Mouse (Mus musculus): ENCODE data around the gene Mapk12. TPM values are rescaled to one million over a fixed set of nuclear protein-coding genes. Genes with fewer than 3 reads are reported as not detected.

Gene Mapk12
- total and polyA plus RNA-seq, 3 experiments: 0.18 TPM; not detected in 2

DNA sequence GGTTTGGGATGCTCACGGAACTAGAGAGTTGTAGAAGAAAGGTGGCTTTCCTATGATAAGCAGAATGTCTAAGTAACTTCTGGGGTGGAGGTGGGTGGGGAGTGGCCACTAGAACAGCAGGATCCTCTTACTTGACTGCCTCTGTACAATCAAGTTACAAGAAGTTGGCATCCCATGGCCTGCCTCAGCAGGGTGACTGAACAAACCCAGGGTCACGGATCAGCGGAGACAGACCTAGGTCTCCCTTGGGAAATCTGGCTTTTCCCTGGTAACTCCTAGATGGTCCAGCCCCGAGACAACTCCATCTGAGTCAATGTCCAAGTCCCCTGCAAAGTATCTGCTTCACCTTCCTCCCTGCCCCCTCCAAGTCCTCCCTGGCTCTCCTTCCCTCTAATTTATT lies 7.4 kb upstream of the Mapk12 start:
- Histone ChIP-seq H3K4me3 (ENCODE audit: control insufficient read depth in 1 of 2, insufficient read depth in 1 of 2, low read depth in 2 of 2, low read length in 2 of 2) (no peak overlapping the region), H3K9me3 (replicated peaks; ENCODE audit: insufficient read depth, low read length) (no peaks in the 10 kb centered on the region), H3K36me3 (ENCODE audit: control insufficient read depth in 1 of 2, insufficient read depth in 2 of 2, low read length in 2 of 2) (no peaks in the 10 kb centered on the region), H3K27ac (ENCODE audit: control insufficient read depth, low read depth, low read length) (no peak overlapping the region), H3K27me3 (ENCODE audit: control insufficient read depth in 1 of 2, insufficient read depth in 2 of 2, low read length in 2 of 2) (0 out of 4 replicates have a peak, but pooled peaks cover 0 to 1% of the 10 kb centered on the region in 2 experiments), H3K4me1 (ENCODE audit: control insufficient read depth in 1 of 2, insufficient read depth in 2 of 2, low read length in 2 of 2) (no peaks in the 10 kb centered on the region), H3K79me2 (ENCODE audit: control insufficient read depth, insufficient read depth, low read length, poor library complexity) (no peaks in the 10 kb centered on the region), H3K9ac (ENCODE audit: control insufficient read depth, low read depth, low read length, poor library complexity, severe bottlenecking) (no peak overlapping the region)
- no peak for DNase-seq (ENCODE audit: low read depth, low spot score)
- TF ChIP-seq MAFK (IDR thresholded peaks at IDR 0.05; ENCODE audit: borderline replicate concordance, low read depth, low read length) (no peak), TBP (IDR thresholded peaks at IDR 0.05; ENCODE audit: low read depth, low read length) (no peak), ZMIZ1 (IDR thresholded peaks at IDR 0.05; ENCODE audit: low read depth, low read length) (no peak), GATA1 (IDR thresholded peaks at IDR 0.05; ENCODE audit: low read depth, low read length) (no peak), POLR2A (IDR thresholded peaks at IDR 0.05; ENCODE audit: control insufficient read depth in 1 of 2, insufficient read depth in 1 of 2, low read depth in 1 of 2, low read length in 2 of 2, poor library complexity in 1 of 2) (no peak), TAL1 (IDR thresholded peaks at IDR 0.05; ENCODE audit: low read length) (no peak), ELF1 (IDR thresholded peaks at IDR 0.05; ENCODE audit: low read depth, low read length) (no peak), CHD1 (IDR thresholded peaks at IDR 0.05; ENCODE audit: low read depth, low read length) (no peak), USF1 (IDR thresholded peaks at IDR 0.05; ENCODE audit: low read depth, low read length) (no peak)

DNA sequence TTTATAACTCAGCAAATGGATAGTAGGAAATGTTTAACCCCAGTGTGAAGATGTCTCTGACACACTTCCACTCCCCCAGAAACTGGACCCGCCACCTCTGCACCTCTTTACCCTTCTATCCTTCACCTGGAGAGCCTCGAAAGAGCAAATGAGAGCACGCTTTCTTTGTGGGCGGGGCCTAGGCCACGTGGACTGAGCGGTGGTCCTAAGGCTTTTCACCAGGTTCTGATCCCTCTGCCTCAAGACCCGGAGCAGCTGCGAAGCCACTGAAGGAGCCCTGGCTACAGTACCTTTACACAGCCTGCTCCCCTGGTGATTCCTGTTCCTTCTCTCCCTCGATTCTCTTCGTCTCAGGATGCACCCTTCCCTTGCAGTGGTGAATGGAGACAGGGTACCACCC lies 7.0 kb upstream of the Mapk12 start:
- no peaks in the 10 kb centered on the region for H3K36me3 ChIP-seq (ENCODE audit: control insufficient read depth in 1 of 2, insufficient read depth in 2 of 2, low read length in 2 of 2)
- no peak overlapping the region for H3K4me3 ChIP-seq (ENCODE audit: control insufficient read depth in 1 of 2, insufficient read depth in 1 of 2, low read depth in 2 of 2, low read length in 2 of 2)
- DNase-seq (ENCODE audit: low read depth, low spot score): no peak
- H3K79me2 ChIP-seq (ENCODE audit: control insufficient read depth, insufficient read depth, low read length, poor library complexity): no peaks in the 10 kb centered on the region
- no peak overlapping the region for H3K27ac ChIP-seq (ENCODE audit: control insufficient read depth, low read depth, low read length)
- H3K4me1 ChIP-seq (ENCODE audit: control insufficient read depth in 1 of 2, insufficient read depth in 2 of 2, low read length in 2 of 2): no peaks in the 10 kb centered on the region
- no peak overlapping the region for H3K9ac ChIP-seq (ENCODE audit: control insufficient read depth, low read depth, low read length, poor library complexity, severe bottlenecking)
- TF ChIP-seq ZKSCAN1 (IDR thresholded peaks at IDR 0.05; ENCODE audit: low read depth, low read length): no peak
- H3K27me3 ChIP-seq (ENCODE audit: control insufficient read depth in 1 of 2, insufficient read depth in 2 of 2, low read length in 2 of 2): 0 out of 4 replicates have a peak, but pooled peaks cover 0 to 1% of the 10 kb centered on the region in 2 experiments
- H3K9me3 ChIP-seq (replicated peaks; ENCODE audit: insufficient read depth, low read length): no peaks in the 10 kb centered on the region

DNA sequence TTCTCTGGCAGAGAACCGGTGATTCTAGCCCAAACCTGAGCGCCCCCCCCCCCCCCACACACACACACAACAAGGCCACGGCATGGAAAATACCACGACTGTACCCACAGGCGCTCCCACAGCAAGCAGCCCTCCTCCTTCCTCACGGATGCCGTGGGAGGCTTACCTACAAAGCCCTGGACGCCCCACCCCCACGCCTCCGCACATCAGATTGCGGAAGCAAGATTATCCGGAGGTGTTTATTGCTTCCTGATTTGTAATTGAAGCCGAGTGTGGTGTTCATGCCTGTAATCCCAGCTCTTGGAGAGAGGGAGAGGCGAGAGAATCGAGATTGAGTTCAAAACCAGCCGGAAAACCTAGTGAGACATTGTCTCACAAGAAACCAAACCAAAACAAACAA lies 6.5 kb upstream of the Mapk12 start:
- TF ChIP-seq MYB (IDR thresholded peaks at IDR 0.05; ENCODE audit: low read depth, low read length): no peak
- no peak for TF ChIP-seq POLR2AphosphoS2 (IDR thresholded peaks at IDR 0.05; ENCODE audit: low read length)
- no peak for TF ChIP-seq CHD1 (IDR thresholded peaks at IDR 0.05; ENCODE audit: low read depth, low read length)
- no peak for TF ChIP-seq SMC3 (IDR thresholded peaks at IDR 0.05; ENCODE audit: low read depth, low read length)
- TF ChIP-seq RCOR1 (IDR thresholded peaks at IDR 0.05; ENCODE audit: low read depth, low read length): no peak
- TF ChIP-seq ETS1 (IDR thresholded peaks at IDR 0.05; ENCODE audit: low read depth, low read length): no peak
- no peak for TF ChIP-seq CTCF (IDR thresholded peaks at IDR 0.05 in 2 of 3, conservative IDR thresholded peaks at IDR 0.05 in 1 of 3; ENCODE audit: control insufficient read depth in 1 of 3, insufficient read depth in 1 of 3, low read depth in 2 of 3, low read length in 3 of 3, poor library complexity in 1 of 3, severe bottlenecking in 1 of 3)
- no peak for TF ChIP-seq NELFE (IDR thresholded peaks at IDR 0.05; ENCODE audit: low read depth, low read length)
- no peak for TF ChIP-seq GABPA (IDR thresholded peaks at IDR 0.05; ENCODE audit: low read depth, low read length)
- TF ChIP-seq CHD2 (IDR thresholded peaks at IDR 0.05; ENCODE audit: low read length): no peak
- no peak for TF ChIP-seq MAZ (IDR thresholded peaks at IDR 0.05; ENCODE audit: low read depth, low read length)
- TF ChIP-seq MAFK (IDR thresholded peaks at IDR 0.05; ENCODE audit: borderline replicate concordance, low read depth, low read length): no peak
- no peak for TF ChIP-seq USF1 (IDR thresholded peaks at IDR 0.05; ENCODE audit: low read depth, low read length)
- no peak for TF ChIP-seq SIN3A (IDR thresholded peaks at IDR 0.05; ENCODE audit: low read length)
- TF ChIP-seq JUND (IDR thresholded peaks at IDR 0.05; ENCODE audit: low read depth, low read length): no peak
- TF ChIP-seq RAD21 (IDR thresholded peaks at IDR 0.05; ENCODE audit: low read depth, low read length): no peak
- Histone ChIP-seq H3K79me2 (ENCODE audit: control insufficient read depth, insufficient read depth, low read length, poor library complexity) (no peaks in the 10 kb centered on the region), H3K27ac (ENCODE audit: control insufficient read depth, low read depth, low read length) (no peak overlapping the region), H3K9me3 (replicated peaks; ENCODE audit: insufficient read depth, low read length) (no peaks in the 10 kb centered on the region), H3K4me1 (ENCODE audit: control insufficient read depth in 1 of 2, insufficient read depth in 2 of 2, low read length in 2 of 2) (no peaks in the 10 kb centered on the region), H3K4me3 (ENCODE audit: control insufficient read depth in 1 of 2, insufficient read depth in 1 of 2, low read depth in 2 of 2, low read length in 2 of 2) (no peak overlapping the region), H3K36me3 (ENCODE audit: control insufficient read depth in 1 of 2, insufficient read depth in 2 of 2, low read length in 2 of 2) (no peaks in the 10 kb centered on the region), H3K27me3 (ENCODE audit: control insufficient read depth in 1 of 2, insufficient read depth in 2 of 2, low read length in 2 of 2) (0 out of 4 replicates have a peak, but pooled peaks cover 0 to 1% of the 10 kb centered on the region in 2 experiments), H3K9ac (ENCODE audit: control insufficient read depth, low read depth, low read length, poor library complexity, severe bottlenecking) (no peak overlapping the region)
- peak; percentile 20 for DNase-seq (ENCODE audit: low read depth, low spot score)

Measured in MEL (cell line).